Mouse (Mus musculus) splenic B cell, adult 2 months (primary cell): ENCODE data around the gene St7.

Source experiments
- DNase-seq: peaks from one replicate; pipeline ENCODE4 v3.0.0-alpha.2; 2011; ENCODE audit warnings: low read depth, low spot score
- H3K27me3 ChIP-seq: 2 replicates; pipeline ENCODE4 v1.6.1; 2012; ENCODE audit warnings: mild to moderate bottlenecking, low read length, moderate library complexity, mixed read lengths; ENCODE audit not compliant: control insufficient read depth, poor library complexity, insufficient read depth, severe bottlenecking
- H3K36me3 ChIP-seq: 2 replicates; pipeline ENCODE4 v1.6.1; 2012; ENCODE audit warnings: mild to moderate bottlenecking, low read length, moderate library complexity, mixed read lengths; ENCODE audit not compliant: control insufficient read depth, poor library complexity, insufficient read depth, severe bottlenecking

Gene St7

GRCm38 (mm10) chr6:17938631-17939346 lies 246.1 kb downstream of the St7 start:
- DNase-seq = no peak
- Histone ChIP-seq H3K27me3 (no peaks in the 10 kb centered on the region), H3K36me3 (0 out of 2 replicates have a peak, but pooled peaks cover 2% of the 10 kb centered on the region)

GRCm38 (mm10) chr6:17941916-17942315 lies 249.2 kb downstream of the St7 start:
- no peak for DNase-seq
- Histone ChIP-seq H3K27me3 (no peaks in the 10 kb centered on the region), H3K36me3 (no peaks in the 10 kb centered on the region)

GRCm38 (mm10) chr6:17942344-17942743 lies 249.6 kb downstream of the St7 start:
- no peak for DNase-seq
- H3K27me3 ChIP-seq = no peaks in the 10 kb centered on the region
- H3K36me3 ChIP-seq = no peaks in the 10 kb centered on the region

GRCm38 (mm10) chr6:17943877-17944617 lies 251.3 kb downstream of the St7 start:
- no peaks in the 10 kb centered on the region for H3K36me3 ChIP-seq
- no peak for DNase-seq
- H3K27me3 ChIP-seq = no peaks in the 10 kb centered on the region

- no peak for DNase-seq
- Histone ChIP-seq H3K27me3 (no peaks in the 10 kb centered on the region), H3K36me3 (no peaks in the 10 kb centered on the region)
Observed at GRCm38 (mm10) chr6:17946456-17946855, 253.7 kb downstream of the St7 start.

- H3K27me3 ChIP-seq = no peaks in the 10 kb centered on the region
- no peaks in the 10 kb centered on the region for H3K36me3 ChIP-seq
- DNase-seq = no peak
Observed at GRCm38 (mm10) chr6:17947130-17947831, 254.5 kb downstream of the St7 start.

- no peaks in the 10 kb centered on the region for H3K36me3 ChIP-seq
- peak; percentile 8 for DNase-seq
Observed at GRCm38 (mm10) chr6:17949103-17949502, 256.4 kb downstream of the St7 start.

GRCm38 (mm10) chr6:17951779-17952178 lies 259.0 kb downstream of the St7 start:
- DNase-seq = no peak
- Histone ChIP-seq H3K36me3 (no peaks in the 10 kb centered on the region), H3K27me3 (no peaks in the 10 kb centered on the region)

More at GRCm38 (mm10) chr6:17949103-17949502, 256.4 kb downstream of the St7 start:
- H3K27me3 ChIP-seq = no peaks in the 10 kb centered on the region

GRCm38 (mm10) chr6:17963455-17963854 lies 270.7 kb downstream of the St7 start:
- H3K27me3 ChIP-seq = no peaks in the 10 kb centered on the region
- no peak for DNase-seq
- no peaks in the 10 kb centered on the region for H3K36me3 ChIP-seq

GRCm38 (mm10) chr6:17968467-17969144 lies 275.9 kb downstream of the St7 start:
- no peaks in the 10 kb centered on the region for H3K36me3 ChIP-seq
- no peaks in the 10 kb centered on the region for H3K27me3 ChIP-seq
- DNase-seq = no peak

- H3K36me3 ChIP-seq = no peaks in the 10 kb centered on the region
Observed at GRCm38 (mm10) chr6:17969815-17970214, 277.1 kb downstream of the St7 start.

GRCm38 (mm10) chr6:17971393-17971792 lies 278.7 kb downstream of the St7 start:
- H3K36me3 ChIP-seq = no peaks in the 10 kb centered on the region
- no peak for DNase-seq

More at GRCm38 (mm10) chr6:17969815-17970214, 277.1 kb downstream of the St7 start:
- no peaks in the 10 kb centered on the region for H3K27me3 ChIP-seq
- DNase-seq = no peak

GRCm38 (mm10) chr6:17974416-17974815 lies 281.7 kb downstream of the St7 start:
- no peaks in the 10 kb centered on the region for H3K27me3 ChIP-seq
- DNase-seq = no peak
- no peaks in the 10 kb centered on the region for H3K36me3 ChIP-seq

More at GRCm38 (mm10) chr6:17971393-17971792, 278.7 kb downstream of the St7 start:
- H3K27me3 ChIP-seq = no peaks in the 10 kb centered on the region

GRCm38 (mm10) chr6:17977165-17977564 lies 284.4 kb downstream of the St7 start:
- H3K27me3 ChIP-seq = no peaks in the 10 kb centered on the region
- no peak for DNase-seq
- no peaks in the 10 kb centered on the region for H3K36me3 ChIP-seq
